Mouse (Mus musculus) right cerebral cortex, postnatal 14 days (tissue): ENCODE results near the gene Abca1.
A peak's percentile ranks its signal among the peaks of the same experiment; 100 is the strongest.

Experiments
- DNase-seq: peaks from one replicate; pipeline ENCODE4 v3.0.0; 2022

Abca1 gene

DNA sequence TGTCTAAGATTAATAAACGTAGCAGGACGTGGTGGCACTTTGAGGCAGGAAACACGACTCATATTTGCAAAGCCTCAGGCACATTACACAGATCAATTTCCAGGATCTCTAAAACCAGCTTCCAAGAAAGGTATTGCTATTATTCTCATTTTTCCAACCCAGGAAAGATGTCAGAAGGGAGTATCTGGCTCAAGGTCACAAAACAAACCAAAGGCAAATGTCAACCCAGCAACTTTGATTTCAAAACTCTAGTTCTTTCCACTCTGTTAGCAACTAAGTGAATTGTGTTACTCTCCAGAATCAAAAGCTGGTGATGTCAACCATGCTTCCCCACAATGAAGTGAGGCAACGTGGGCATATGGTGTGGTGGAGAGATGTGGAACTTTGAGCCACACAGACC lies 41.1 kb downstream of the Abca1 start:
- DNase-seq, result no peak

- peak; percentile 15 for DNase-seq
Measured at GRCm38 (mm10) chr4:53117610-53118009, 42.1 kb downstream of the Abca1 start.

DNA sequence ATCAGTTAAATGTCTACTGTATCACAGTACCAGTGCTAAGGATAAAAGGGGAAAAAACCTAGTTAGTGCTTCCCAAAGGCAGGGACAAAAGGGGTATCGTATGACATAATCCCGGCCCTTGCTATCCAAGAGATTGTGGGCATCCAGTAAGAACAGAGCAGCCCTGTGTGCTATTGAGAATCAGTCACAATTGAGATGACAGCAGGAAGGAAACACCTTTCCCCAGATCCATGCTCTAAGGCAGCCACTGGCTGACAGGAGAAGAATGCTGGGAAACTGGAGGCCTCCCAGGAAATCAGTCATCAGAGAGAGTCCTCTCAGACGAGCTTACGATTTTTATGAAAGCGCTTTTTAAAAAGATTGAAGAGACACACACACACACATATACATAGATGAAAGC lies 42.6 kb downstream of the Abca1 start:
- no peak for DNase-seq

DNA sequence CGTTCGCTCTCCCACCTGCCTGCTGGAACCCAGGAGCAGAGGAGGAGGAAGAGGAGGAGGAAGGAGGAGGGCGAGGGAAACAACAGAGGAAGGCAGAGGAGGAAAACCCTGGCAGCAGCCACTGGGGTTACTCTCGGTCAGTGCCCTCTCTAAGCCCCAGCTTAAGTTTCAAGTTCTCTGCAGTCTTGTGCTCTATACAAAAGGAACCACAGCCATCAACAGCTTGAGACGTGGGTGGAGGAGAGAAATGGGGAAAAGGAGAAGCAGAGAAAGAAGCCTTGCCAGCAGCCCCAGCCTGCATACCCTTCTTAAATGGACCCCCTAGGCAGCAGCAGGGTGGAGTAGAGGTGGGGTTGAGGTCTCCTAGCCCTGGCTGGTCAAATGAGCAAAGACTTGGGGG lies 43.8 kb downstream of the Abca1 start:
- DNase-seq, result no peak

- no peak for DNase-seq
Measured at GRCm38 (mm10) chr4:53115410-53115809, 44.3 kb downstream of the Abca1 start.

DNA sequence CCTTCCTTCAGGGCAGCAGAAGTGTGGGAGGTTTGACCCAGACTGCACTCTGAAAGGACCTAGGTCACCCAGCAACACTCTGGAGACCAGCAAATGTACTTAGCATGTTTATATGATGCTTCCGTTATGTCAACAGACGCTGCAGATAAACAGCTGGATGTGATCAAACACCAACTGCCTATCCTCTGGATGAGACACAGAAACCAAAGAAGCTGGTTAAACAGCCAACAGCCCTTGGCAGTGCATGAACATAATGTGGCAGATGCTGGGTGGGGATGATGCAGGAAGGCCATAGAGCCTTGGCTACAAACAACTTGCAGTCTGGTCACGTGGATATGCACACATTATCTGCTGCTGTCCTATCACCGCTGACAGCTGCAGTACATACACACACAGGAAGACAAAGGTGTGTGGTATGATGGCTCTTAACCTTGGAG lies 47.8 kb downstream of the Abca1 start:
- no peak for DNase-seq

DNA sequence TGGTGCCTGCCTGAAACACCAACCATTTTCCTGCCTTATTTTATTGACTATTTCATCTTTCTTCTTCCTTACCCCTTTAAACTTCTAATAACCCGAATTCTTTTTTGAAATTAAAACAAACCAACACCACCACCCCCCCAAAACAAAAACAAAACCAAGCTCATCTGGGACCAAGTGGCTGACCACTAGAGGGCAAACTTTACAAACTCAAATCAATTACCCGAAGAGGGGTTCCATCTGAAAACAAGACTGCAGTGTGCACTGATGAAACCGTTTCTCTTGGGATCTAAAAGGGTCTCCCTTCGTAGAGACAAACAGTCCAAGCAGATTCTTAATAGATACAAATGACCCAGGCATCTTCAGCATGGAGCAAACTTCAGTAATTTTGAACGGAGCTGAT lies 49.3 kb downstream of the Abca1 start:
- DNase-seq, result no peak

- no peak for DNase-seq
Measured at GRCm38 (mm10) chr4:53109381-53109928, 50.2 kb downstream of the Abca1 start.

- DNase-seq, result no peak
Measured at GRCm38 (mm10) chr4:53108194-53108593, 51.5 kb downstream of the Abca1 start.

DNA sequence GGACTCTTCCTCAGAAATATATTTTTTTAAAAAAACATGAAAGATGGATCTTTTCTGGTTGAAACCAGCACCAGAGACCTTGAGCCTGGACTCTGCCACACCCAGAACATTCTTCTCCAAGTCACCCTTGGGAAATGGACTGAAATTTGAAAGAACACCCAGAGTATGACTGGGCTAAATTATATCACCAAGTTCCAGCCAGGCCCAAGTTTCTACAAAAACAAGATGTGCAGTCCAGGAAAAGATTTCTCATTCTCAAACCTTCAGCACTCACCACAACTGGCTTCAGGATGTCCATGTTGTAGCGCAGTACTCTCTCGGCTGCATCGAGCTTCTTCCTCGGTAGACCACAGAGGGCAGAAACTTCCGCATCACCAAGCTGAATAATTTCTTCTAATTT lies 53.0 kb downstream of the Abca1 start:
- DNase-seq, result no peak

- DNase-seq, result no peak
Measured at GRCm38 (mm10) chr4:53106071-53106470, 53.6 kb downstream of the Abca1 start.

GRCm38 (mm10) chr4:53104634-53105033 lies 55.1 kb downstream of the Abca1 start:
- DNase-seq, result no peak

- no peak for DNase-seq
Measured at GRCm38 (mm10) chr4:53102529-53102928, 57.2 kb downstream of the Abca1 start.

GRCm38 (mm10) chr4:53101306-53101705 lies 58.4 kb downstream of the Abca1 start:
- no peak for DNase-seq

- no peak for DNase-seq
Measured at GRCm38 (mm10) chr4:53100492-53100891, 59.2 kb downstream of the Abca1 start.

- no peak for DNase-seq
Measured at GRCm38 (mm10) chr4:53094850-53095249, 64.8 kb downstream of the Abca1 start.

DNA sequence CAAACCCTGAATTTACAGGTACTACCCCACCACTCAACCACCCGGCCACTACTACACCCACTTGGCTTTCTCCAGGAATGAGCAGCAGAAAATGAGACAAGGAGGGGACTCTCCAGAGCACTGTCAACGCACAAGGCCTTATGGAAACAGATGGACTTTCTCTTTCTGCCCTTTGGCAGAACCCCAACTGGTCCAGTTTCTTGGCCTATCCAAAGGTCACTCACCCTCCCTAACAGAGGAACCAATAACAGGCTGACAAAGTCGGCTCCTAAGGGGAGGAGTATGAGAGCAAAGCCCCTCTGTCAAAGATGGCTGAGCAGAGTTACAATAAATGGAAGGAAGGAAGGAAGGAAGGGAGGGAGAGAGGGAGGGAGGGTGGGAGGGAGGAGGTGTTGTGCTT lies 65.4 kb downstream of the Abca1 start:
- DNase-seq, result no peak

- no peak for DNase-seq
Measured at GRCm38 (mm10) chr4:53093615-53094014, 66.1 kb downstream of the Abca1 start.

- DNase-seq, result no peak
Measured at GRCm38 (mm10) chr4:53089641-53090040, 70.1 kb downstream of the Abca1 start.

GRCm38 (mm10) chr4:53088999-53089398 lies 70.7 kb downstream of the Abca1 start:
- DNase-seq, result no peak

DNA sequence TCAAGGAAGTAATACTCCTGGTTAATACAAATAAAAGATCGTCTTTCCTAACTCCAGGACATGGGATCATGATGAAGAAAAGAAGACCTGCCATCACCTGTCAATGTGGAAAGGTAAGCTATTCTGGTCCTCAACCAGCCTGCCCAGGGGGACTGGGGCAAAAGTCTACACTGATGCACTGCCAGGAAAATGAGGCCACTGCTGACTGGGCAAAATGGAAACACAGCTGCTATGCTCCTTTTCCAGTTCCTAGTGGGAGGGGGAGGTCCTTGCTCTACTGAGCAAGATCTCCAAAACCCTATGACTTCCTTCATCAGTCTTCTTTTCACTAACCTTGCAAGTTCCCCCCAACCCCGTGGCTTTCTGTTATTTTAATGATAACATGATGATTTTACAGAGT lies 73.1 kb downstream of the Abca1 start:
- no peak for DNase-seq

DNA sequence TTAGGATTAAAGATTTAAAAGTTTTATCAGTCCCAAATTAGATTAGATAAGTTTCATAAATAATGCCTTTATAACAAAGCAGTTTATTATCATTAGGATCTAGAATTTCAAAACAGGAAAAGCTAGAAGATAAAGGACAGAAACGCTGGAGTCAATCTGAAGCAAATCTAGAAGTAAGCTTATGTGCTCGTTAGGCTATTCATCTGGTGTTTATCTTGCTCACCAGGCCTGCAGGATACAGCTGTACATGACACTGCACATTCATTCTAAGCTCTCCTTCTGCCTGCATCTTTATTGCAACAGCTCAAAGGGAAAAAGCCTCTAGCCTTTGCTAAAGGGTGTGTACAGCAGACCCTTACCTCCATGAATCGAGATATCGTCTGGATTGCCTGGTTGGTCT lies 74.1 kb downstream of the Abca1 start:
- no peak for DNase-seq

DNA sequence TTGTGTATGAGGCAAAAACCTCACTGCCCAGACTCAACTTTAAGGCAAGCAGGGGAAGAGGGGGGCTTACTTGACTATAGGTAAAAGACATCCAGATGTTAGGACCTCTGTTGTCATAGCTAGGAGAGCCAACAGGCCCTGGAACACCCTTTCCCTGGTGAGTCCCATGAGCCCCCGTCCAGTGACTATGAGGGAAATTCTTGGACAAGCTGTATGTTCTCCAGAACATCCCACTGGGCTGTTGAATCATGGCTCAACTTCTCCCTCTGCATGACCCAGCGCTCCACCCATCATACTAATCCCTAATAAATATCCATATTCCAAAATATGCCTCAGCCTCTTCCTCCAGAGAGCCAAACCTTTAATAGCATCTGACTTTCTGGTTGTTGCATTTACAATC lies 76.6 kb downstream of the Abca1 start:
- no peak for DNase-seq

- no peak for DNase-seq
Measured at GRCm38 (mm10) chr4:53082451-53082850, 77.2 kb downstream of the Abca1 start.

DNA sequence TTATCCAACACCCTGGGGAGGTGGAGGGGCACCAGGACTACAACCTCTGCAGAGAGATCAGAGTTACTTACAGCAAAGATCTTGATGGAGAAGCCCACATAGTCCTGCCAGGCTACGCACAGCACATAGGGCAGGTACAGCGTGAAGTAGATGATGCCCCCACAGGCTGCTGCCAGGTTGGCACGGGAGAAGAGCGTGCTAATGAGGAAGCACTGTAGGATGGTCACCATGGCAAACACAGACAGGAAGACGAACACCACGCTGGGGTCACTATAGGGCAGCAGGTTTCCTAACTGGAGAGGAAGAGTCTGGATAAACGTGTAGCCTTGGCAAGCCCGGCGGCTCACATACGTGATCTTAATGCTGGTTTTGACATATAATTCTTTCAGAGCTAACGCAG lies 77.8 kb downstream of the Abca1 start:
- no peak for DNase-seq

DNA sequence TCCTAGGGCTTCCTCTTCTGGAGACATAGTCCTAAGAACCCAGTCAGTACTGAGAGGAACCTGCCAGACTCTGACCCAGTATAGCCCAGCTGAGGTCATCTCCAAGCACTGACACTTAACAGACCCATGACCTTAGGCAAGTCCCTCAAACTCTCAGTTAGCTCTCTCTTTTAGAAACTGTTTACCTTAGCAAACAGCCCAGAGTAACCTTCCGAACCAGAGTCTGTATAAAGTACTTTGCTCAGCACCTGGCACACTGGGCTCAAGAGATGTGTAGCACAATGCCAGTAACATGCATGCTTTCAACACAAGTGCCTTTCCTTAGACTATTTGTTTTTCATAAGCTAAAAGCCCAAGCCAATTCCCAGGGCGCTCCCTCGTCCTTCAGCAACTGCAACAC lies 79.4 kb downstream of the Abca1 start:
- DNase-seq, result no peak
